Mouse (Mus musculus): Measurements from ENCODE around the gene Chuk. TPM values are rescaled to one million over a fixed set of nuclear protein-coding genes. Genes with fewer than 3 reads are reported as not detected.
"Not testable (repeated sequence)": the region's sequence is repeated elsewhere in the genome, so short reads cannot be mapped to it uniquely, and the experiment has no call there.

The Chuk gene
- polyA plus RNA-seq, 1 experiment from 2014 or later = 31.8 TPM

DNA sequence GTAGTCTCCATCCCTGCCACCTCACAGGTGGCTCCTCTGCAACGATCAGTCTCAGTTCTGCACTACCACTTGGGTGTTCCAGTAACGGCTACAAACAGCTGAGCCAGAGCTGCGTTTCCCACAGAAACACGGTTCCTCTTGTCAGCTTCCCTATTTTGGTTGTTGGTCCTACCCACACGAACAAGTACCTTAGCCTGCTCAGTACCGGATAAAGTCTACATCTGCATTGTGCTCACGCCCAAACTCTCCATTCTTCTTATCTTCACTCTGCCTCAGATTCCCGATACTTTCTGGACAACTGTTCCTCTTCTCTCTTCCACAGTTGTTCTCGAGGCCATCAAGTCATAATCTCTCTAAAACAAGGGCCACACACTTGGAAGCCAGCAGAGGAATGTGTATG lies 37.1 kb upstream of the Chuk start:
- Histone ChIP-seq H3K36me3 (ENCODE audit: control insufficient read depth, insufficient read depth, low read length) (peaks cover 16% of the 10 kb centered on the region), H3K4me1 (ENCODE audit: control insufficient read depth, insufficient read depth, low read length) (peaks cover 5% of the 10 kb centered on the region), H3K9me3 (replicated peaks; ENCODE audit: control insufficient read depth, low read length) (no peaks in the 10 kb centered on the region), H3K27me3 (ENCODE audit: control insufficient read depth, insufficient read depth, low read length) (peaks cover 3% of the 10 kb centered on the region; the same call in 1 of the 2 replicates), H3K4me3 (ENCODE audit: low read depth, low read length) (no peak overlapping the region), H3K4me2 (no peak overlapping the region), H3K27ac (ENCODE audit: low read depth, low read length) (no peak overlapping the region), H3K9ac (ENCODE audit: low read depth, low read length) (no peak overlapping the region)
- WGBS (ENCODE audit: insufficient replicate concordance) = 83% methylated on average over 9 of the region's 9 CpGs
- ATAC-seq (replicated peaks; ENCODE audit: insufficient number of reproducible peaks, low FRiP score, low TSS enrichment) = no peak

GRCm38 (mm10) chr19:44135960-44136485 lies 28.7 kb upstream of the Chuk start:
- H3K4me2 ChIP-seq = peak overlapping the region; percentile 62
- no peak for ATAC-seq (replicated peaks; ENCODE audit: insufficient number of reproducible peaks, low FRiP score, low TSS enrichment)
- H3K36me3 ChIP-seq (ENCODE audit: control insufficient read depth, insufficient read depth, low read length) = peaks cover 13% of the 10 kb centered on the region; the same call in 1 of the 2 replicates
- H3K4me3 ChIP-seq (ENCODE audit: low read depth, low read length) = peak overlapping the region; percentile 53
- no peaks in the 10 kb centered on the region for H3K27me3 ChIP-seq (ENCODE audit: control insufficient read depth, insufficient read depth, low read length)
- H3K27ac ChIP-seq (ENCODE audit: low read depth, low read length) = no peak overlapping the region
- H3K9me3 ChIP-seq (replicated peaks; ENCODE audit: control insufficient read depth, low read length) = no peaks in the 10 kb centered on the region
- peaks cover 6% of the 10 kb centered on the region for H3K4me1 ChIP-seq (ENCODE audit: control insufficient read depth, insufficient read depth, low read length)
- 0 out of 2 replicates have a peak overlapping the region, but pooled peaks have one; percentile 56 for H3K9ac ChIP-seq (ENCODE audit: low read depth, low read length)
- WGBS (ENCODE audit: insufficient replicate concordance) = 28% methylated on average over 7 of the region's 7 CpGs

DNA sequence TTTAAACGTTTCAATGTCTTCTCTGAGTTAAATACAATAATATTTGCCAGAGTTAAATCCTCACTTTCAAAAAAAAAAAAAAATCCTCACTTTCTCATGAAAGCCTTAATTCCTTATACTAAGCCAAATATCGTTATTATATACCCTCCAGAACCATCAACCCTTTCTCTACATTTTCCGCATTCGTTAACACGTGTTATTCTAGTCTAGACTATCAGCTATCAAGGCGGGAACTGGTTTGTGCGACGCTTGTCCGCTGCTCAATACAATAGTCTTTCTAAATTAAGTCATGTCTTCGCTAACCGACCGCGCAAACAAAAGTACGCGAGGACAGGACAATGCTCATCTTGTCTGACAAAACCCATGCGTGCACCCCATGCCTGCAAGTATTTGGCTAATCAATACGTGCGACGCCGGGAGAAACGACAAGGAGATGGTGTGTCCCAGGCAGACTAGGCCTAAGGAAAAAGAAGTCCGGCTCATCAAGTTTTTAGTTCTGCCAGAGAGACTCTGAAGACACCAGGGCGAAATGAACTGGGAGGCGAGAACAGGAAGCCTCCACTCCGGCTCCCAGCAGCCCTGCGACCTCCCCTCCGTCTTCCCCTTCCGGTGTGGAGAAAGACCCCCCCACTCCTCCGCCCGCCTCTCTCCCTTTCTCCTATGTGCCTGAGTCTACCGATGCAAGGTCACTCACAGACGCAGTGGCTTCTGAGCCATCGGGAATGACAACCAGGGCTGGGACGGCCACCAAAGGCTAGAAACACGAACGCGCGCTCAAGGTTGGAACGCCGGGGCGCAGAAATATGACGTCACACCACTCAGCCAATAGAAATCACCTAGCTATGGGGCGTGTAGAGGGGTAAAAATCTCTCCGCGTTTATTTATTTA lies 28.0 kb upstream of the Chuk start, which contains the start of gene Cwf19l1:
TSS of gene Cwf19l1 (minus strand) at position 805 of the 888 bp plus-strand sequence.
- under 1% methylated on average over 45 of the region's 45 CpGs for WGBS (ENCODE audit: insufficient replicate concordance)
- peak within 1 kb of the TSS; percentile 69 for H3K4me2 ChIP-seq
- H3K4me3 ChIP-seq (ENCODE audit: low read depth, low read length) = peak within 1 kb of the TSS; percentile 53
- H3K36me3 ChIP-seq (ENCODE audit: control insufficient read depth, insufficient read depth, low read length) = peaks cover 12% of the 10 kb centered on the region; the same call in 1 of the 2 replicates
- H3K9me3 ChIP-seq (replicated peaks; ENCODE audit: control insufficient read depth, low read length) = no peaks in the 10 kb centered on the region
- ATAC-seq (replicated peaks; ENCODE audit: insufficient number of reproducible peaks, low FRiP score, low TSS enrichment) = peak; percentile 83
- peaks cover 6% of the 10 kb centered on the region for H3K4me1 ChIP-seq (ENCODE audit: control insufficient read depth, insufficient read depth, low read length)
- peak within 1 kb of the TSS; percentile 93 for H3K27ac ChIP-seq (ENCODE audit: low read depth, low read length)
- peak within 1 kb of the TSS; percentile 76 for H3K9ac ChIP-seq (ENCODE audit: low read depth, low read length)
- H3K27me3 ChIP-seq (ENCODE audit: control insufficient read depth, insufficient read depth, low read length) = no peaks in the 10 kb centered on the region

DNA sequence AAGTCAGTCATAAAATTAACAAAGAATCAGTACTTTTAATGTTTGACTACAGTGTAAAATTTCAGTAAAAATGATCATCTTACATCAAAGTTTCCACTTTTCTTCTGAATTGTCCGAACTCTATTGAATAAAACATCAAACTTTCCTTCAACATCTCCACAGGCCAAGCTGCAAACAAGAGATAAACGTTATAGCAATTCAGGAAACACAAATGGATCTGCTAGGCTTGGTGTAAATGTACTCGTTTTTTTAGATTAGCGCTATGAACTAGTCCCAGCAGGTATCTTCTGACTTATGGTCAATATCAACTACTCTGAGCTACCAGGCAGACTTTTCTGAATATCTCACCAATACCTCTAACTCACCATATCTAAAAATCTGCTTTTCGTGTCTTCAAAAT lies 25.6 kb upstream of the Chuk start:
- Histone ChIP-seq H3K9me3 (replicated peaks; ENCODE audit: control insufficient read depth, low read length) (no peaks in the 10 kb centered on the region), H3K9ac (ENCODE audit: low read depth, low read length) (no peak overlapping the region), H3K4me1 (ENCODE audit: control insufficient read depth, insufficient read depth, low read length) (peaks cover 6% of the 10 kb centered on the region), H3K36me3 (ENCODE audit: control insufficient read depth, insufficient read depth, low read length) (0 out of 2 replicates have a peak, but pooled peaks cover 6% of the 10 kb centered on the region), H3K27me3 (ENCODE audit: control insufficient read depth, insufficient read depth, low read length) (no peaks in the 10 kb centered on the region), H3K4me3 (ENCODE audit: low read depth, low read length) (no peak overlapping the region), H3K27ac (ENCODE audit: low read depth, low read length) (no peak overlapping the region), H3K4me2 (no peak overlapping the region)
- ATAC-seq (replicated peaks; ENCODE audit: insufficient number of reproducible peaks, low FRiP score, low TSS enrichment) = no peak
- 88% methylated on average over 5 of the region's 5 CpGs for WGBS (ENCODE audit: insufficient replicate concordance)

- Histone ChIP-seq H3K4me2 (no peak overlapping the region), H3K4me3 (ENCODE audit: low read depth, low read length) (no peak overlapping the region), H3K36me3 (ENCODE audit: control insufficient read depth, insufficient read depth, low read length) (peaks cover 17% of the 10 kb centered on the region), H3K27ac (ENCODE audit: low read depth, low read length) (no peak overlapping the region), H3K9ac (ENCODE audit: low read depth, low read length) (no peak overlapping the region), H3K4me1 (ENCODE audit: control insufficient read depth, insufficient read depth, low read length) (no peaks in the 10 kb centered on the region), H3K27me3 (ENCODE audit: control insufficient read depth, insufficient read depth, low read length) (no peaks in the 10 kb centered on the region), H3K9me3 (replicated peaks; ENCODE audit: control insufficient read depth, low read length) (no peaks in the 10 kb centered on the region)
- ATAC-seq (replicated peaks; ENCODE audit: insufficient number of reproducible peaks, low FRiP score, low TSS enrichment) = no peak
- 89% methylated on average over 2 of the region's 2 CpGs for WGBS (ENCODE audit: insufficient replicate concordance)
Measured at GRCm38 (mm10) chr19:44128560-44128959, 21.3 kb upstream of the Chuk start.

- H3K27me3 ChIP-seq (ENCODE audit: control insufficient read depth, insufficient read depth, low read length) = no peaks in the 10 kb centered on the region
- H3K9me3 ChIP-seq (replicated peaks; ENCODE audit: control insufficient read depth, low read length) = no peaks in the 10 kb centered on the region
- H3K4me3 ChIP-seq (ENCODE audit: low read depth, low read length) = no peak overlapping the region
- H3K36me3 ChIP-seq (ENCODE audit: control insufficient read depth, insufficient read depth, low read length) = peaks cover 22% of the 10 kb centered on the region
- no peak overlapping the region for H3K4me2 ChIP-seq
- H3K4me1 ChIP-seq (ENCODE audit: control insufficient read depth, insufficient read depth, low read length) = no peaks in the 10 kb centered on the region
- no peak overlapping the region for H3K9ac ChIP-seq (ENCODE audit: low read depth, low read length)
- no peak overlapping the region for H3K27ac ChIP-seq (ENCODE audit: low read depth, low read length)
- 88% methylated on average over 10 of the region's 10 CpGs for WGBS (ENCODE audit: insufficient replicate concordance)
- ATAC-seq (replicated peaks; ENCODE audit: insufficient number of reproducible peaks, low FRiP score, low TSS enrichment) = no peak
Measured at GRCm38 (mm10) chr19:44127729-44128497, 20.6 kb upstream of the Chuk start.

GRCm38 (mm10) chr19:44121137-44121536 lies 13.9 kb upstream of the Chuk start:
- Histone ChIP-seq H3K27ac (ENCODE audit: low read depth, low read length) (no peak overlapping the region), H3K9ac (ENCODE audit: low read depth, low read length) (no peak overlapping the region), H3K4me1 (ENCODE audit: control insufficient read depth, insufficient read depth, low read length) (no peaks in the 10 kb centered on the region), H3K27me3 (ENCODE audit: control insufficient read depth, insufficient read depth, low read length) (no peaks in the 10 kb centered on the region), H3K4me3 (ENCODE audit: low read depth, low read length) (no peak overlapping the region), H3K4me2 (no peak overlapping the region), H3K36me3 (ENCODE audit: control insufficient read depth, insufficient read depth, low read length) (peaks cover 12% of the 10 kb centered on the region), H3K9me3 (replicated peaks; ENCODE audit: control insufficient read depth, low read length) (no peaks in the 10 kb centered on the region)
- no peak for ATAC-seq (replicated peaks; ENCODE audit: insufficient number of reproducible peaks, low FRiP score, low TSS enrichment)
- WGBS (ENCODE audit: insufficient replicate concordance) = 88% methylated on average over 7 of the region's 7 CpGs

DNA sequence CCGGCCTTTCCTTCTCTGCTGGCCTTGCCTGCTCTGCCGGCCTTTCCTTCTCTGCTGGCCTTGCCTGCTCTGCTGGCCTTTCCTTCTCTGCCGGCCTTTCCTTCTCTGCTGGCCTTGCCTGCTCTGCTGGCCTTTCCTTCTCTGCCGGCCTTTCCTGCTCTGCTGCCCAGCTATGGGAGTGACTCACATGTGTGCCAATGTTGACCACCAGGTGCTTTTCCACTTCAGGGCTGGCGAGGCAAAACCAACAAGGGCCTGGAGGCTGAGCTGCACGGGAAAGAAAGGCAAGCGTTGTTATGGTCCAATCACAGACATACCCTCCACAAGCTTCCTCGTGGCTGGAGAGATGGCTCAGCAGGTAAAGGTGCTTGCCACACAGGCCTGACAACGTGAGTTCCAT lies 13.4 kb upstream of the Chuk start:
- not testable (repeated sequence) for H3K4me1 ChIP-seq (ENCODE audit: control insufficient read depth, insufficient read depth, low read length); H3K27ac ChIP-seq (ENCODE audit: low read depth, low read length); ATAC-seq (replicated peaks; ENCODE audit: insufficient number of reproducible peaks, low FRiP score, low TSS enrichment); H3K4me3 ChIP-seq (ENCODE audit: low read depth, low read length); H3K4me2 ChIP-seq; H3K9me3 ChIP-seq (replicated peaks; ENCODE audit: control insufficient read depth, low read length); H3K27me3 ChIP-seq (ENCODE audit: control insufficient read depth, insufficient read depth, low read length); H3K9ac ChIP-seq (ENCODE audit: low read depth, low read length)
- WGBS (ENCODE audit: insufficient replicate concordance) = 84% methylated on average over 7 of the region's 9 CpGs
- H3K36me3 ChIP-seq (ENCODE audit: control insufficient read depth, insufficient read depth, low read length) = peaks cover 12% of the 10 kb centered on the region
